Mouse (Mus musculus): Measurements from ENCODE around the gene Ifitm6.
"Not testable (repeated sequence)": the region's sequence is repeated elsewhere in the genome, so short reads cannot be mapped to it uniquely, and the experiment has no call there.

Ifitm6 gene

DNA sequence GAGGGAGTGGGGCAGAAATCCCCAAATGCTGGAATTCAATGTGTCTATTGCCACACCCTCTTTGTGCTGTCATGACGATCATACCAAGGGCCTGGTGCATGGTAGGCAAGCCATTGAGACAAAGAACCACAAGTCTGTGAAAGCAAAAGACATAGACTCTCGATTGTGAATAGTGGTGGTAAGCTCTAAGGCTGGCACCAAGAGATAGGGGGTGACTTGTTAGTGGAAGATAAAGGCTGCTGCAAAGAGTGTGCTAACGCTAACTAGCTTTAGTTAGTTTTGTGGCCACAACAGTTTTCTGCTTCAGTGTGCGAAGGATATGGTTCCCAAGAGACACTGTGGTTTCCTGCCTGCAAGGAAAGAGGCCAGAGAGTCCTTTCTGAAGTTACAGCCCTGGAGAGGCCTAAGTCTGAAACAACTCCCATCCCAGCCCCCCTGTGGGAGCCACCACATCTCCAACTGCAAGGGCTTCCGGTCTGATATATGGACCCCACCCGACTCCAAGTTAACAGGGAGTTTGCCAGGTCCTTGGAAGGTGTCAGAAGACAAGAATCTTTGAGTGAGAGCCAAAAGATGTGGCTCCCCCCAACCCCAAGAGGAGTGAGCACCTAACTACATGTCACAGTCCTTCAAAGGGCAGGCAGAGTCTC lies 29.3 kb upstream of the Ifitm6 start:
- in situ Hi-C loops (cut with MboI, MseI): loop anchor here (5.0 to 10.0 kb wide), 4 partner anchors 35 to 1238 kb away; partner anchors contain the start of genes Cox8b (in 2 of the 2), Gm45717 (in 2 of the 2), Ifitm2 (in 2 of the 2) and Ifitm3 (in 2 of the 2)

DNA sequence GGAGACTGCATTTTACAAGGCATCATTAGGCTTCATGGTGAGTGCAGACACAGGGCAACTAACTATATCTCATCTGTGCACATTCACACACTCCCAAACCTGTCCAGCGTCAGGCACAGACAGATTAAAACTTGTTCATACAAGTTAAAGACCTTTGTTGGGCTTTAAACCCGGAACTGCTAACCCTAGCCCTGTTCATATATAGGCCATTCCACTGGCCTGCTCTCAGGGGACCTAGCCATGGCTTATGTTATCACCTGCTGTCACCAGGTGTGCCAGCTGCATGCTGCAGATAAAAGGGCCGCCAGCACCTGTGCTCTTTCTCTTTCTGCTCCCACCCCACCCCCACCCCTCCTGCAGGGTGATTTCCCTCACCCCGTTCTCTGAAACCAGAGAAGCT lies 24.8 kb upstream of the Ifitm6 start:
- in situ Hi-C loops (cut with MboI, MseI): loop anchor here in 1 of 2 experiments (10.0 kb wide), 1 partner anchor 1242 kb away; no protein-coding TSS in a partner anchor

- in situ Hi-C loops (cut with MboI, MseI): loop anchor here in 1 of 2 experiments (10.0 kb wide), 1 partner anchor 1243 kb away; no protein-coding TSS in a partner anchor
Measured at GRCm38 (mm10) chr7:141041661-141042060, 23.9 kb upstream of the Ifitm6 start.

GRCm38 (mm10) chr7:141040867-141041606 lies 23.3 kb upstream of the Ifitm6 start:
- in situ Hi-C loops (cut with MboI, MseI): loop anchor here in 1 of 2 experiments (10.0 kb wide), 1 partner anchor 1244 kb away; no protein-coding TSS in a partner anchor

- in situ Hi-C loops (cut with MboI, MseI): loop anchor here in 1 of 2 experiments (10.0 kb wide), 1 partner anchor 1245 kb away; no protein-coding TSS in a partner anchor
Measured at GRCm38 (mm10) chr7:141039386-141040107, 21.8 kb upstream of the Ifitm6 start.

DNA sequence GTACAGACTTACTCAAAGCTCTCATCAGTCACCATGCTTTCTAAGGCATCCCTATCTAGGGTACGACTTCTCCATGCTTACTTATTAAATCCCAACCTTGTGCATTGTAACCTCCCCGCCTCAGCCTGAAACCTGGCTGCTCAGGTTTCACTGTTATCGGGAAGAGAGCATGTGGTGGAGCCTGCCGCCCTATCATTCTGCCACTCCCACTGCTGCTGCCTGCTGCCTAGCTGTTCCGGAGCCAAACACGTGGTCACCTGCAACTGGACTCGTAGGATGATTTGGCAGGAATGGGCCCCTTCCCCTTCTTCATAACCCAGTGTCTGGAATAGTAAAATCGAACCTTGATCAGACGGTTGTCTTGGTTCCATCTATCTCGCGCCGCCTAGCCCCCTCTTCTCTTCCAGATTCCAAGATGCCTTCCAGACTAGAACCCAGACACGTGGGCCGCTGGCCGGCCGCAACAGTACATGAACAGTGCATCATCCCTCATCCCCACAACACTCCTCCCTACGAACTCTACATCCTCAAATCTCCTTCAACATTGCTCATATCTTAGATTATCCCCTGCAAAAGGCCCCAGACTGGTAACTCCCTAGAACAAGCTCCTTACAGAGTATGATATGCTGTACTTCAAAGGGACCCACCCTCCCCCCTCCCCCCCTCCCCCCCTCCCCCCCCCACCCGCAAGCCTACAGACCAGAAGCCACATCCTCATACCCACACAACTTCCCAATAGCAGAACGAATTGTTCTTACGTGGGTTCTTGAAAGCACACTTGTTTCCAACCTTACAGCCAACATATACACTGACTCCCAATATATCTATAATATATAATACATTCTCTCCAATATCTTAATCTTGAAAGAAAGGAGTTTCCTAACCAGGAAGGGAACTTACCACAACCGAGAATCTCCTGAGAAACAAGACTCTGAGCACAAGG lies 20.6 kb upstream of the Ifitm6 start:
- in situ Hi-C loops (cut with MboI, MseI): no loop called here

DNA sequence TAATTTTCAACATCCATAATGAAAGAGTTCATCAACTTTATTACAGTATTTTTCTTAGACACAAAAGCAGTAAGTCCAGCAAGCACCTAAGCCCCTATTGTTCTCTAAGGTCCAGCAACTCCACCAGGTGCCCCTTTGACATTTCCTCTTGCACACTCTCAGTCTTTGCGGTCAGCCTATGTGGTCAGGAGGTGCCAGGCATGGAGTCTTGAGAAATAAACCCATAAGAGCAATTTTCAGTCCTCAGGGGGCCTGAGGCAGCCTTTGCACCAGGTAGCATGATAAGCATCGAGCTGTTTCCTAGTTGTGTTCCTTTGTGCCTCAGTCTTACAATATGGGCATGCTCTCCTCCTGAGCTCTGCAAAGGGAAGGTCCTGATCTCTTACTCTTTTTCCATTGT lies 18.9 kb upstream of the Ifitm6 start:
- in situ Hi-C loops (cut with MboI, MseI): not testable (repeated sequence)

GRCm38 (mm10) chr7:141032458-141033167 lies 14.9 kb upstream of the Ifitm6 start:
- in situ Hi-C loops (cut with MboI, MseI): no loop called here

DNA sequence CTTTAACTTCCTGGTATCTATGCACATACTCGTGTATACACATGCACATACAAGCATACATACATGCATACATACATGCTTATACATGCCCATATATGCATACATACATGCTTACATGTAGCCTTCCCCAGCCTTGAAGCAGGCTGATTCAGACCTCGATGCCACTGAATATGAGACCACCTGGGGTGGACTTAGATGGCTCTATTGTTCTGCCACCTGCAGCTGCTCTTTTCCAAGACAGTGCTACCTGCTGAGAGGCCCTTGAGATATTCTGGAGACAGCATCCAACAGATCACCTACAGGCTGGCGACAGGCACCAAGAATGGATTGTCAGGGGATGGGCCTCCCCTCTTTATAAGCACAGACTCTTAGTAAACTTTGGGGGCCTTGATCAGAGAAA lies 12.7 kb upstream of the Ifitm6 start:
- in situ Hi-C loops (cut with MboI, MseI): no loop called here

DNA sequence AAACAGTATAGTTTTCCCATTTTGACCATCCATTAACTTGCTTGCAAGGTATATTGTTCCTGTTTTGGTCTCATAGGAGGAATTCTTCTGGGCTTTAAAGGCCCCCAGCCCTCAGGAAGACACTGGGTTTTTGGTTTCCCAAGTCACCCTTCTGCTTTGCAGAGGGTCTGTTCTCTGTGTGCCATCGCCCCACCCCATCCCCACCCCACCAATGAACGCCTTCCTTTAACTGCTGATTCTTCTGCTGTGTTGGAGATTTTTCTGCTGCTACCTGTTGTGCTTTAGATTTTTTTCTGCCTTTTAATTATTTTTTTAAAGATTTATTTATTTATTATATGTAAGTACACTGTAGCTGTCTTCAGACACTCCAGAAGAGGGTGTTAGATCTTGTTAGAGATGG lies 11.1 kb upstream of the Ifitm6 start, which contains the start of gene Gm17387:
Gm17387 (plus strand) TSS at position 301 of the 400 bp plus-strand sequence.
- in situ Hi-C loops (cut with MboI, MseI): no loop called here

GRCm38 (mm10) chr7:141026740-141027098 lies 9.0 kb upstream of the Ifitm6 start:
- in situ Hi-C loops (cut with MboI, MseI): no loop called here

GRCm38 (mm10) chr7:141026097-141026739 lies 8.5 kb upstream of the Ifitm6 start:
- in situ Hi-C loops (cut with MboI, MseI): no loop called here

GRCm38 (mm10) chr7:141024865-141025838 lies 7.4 kb upstream of the Ifitm6 start:
- in situ Hi-C loops (cut with MboI, MseI): no loop called here

DNA sequence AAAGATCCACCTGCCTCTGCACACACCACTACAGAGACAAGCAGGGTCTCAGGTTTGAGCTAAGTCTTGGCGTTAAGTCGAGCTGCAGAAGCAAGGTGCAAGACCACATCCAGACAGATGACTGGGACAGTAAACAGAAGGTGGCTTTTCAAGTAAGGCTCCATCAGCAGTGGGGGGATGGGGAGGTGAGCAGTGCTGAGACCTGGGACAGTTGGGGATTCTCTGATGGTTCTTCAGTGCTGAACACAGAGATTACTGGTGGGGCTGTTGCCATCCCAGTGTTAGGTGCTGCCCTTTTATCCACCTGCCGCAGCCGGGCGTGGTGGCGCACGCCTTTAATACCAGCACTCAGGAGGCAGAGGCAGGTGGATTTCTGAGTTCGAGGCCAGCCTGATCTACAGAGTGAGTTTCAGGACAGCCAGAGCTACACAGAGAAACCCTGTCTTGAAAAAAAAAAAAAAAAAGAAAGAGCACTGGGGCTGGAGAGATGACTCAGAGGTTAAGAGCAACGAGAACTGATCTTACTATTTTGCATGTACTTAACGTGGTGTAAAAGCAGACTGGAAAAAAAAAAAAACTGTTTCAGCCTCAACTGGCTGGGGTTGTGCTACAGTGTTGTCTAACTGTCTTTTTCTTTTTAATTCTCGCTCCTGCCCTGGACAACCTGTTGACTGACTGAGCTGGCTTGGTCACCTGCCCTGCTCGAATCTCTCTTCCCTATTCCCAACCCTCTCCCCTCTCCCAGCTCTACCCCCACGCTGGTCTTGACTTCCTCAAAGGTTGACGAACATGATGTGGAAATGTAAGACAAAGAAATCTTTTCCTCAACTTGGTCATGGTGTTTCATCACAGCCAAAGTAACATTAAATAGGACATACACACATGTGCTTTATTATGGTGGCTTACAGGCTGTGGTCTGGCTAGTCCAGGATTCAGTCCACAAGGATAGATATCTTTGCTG lies 4.0 kb upstream of the Ifitm6 start:
- in situ Hi-C loops (cut with MboI, MseI): no loop called here

GRCm38 (mm10) chr7:141019028-141019427 lies 1.3 kb upstream of the Ifitm6 start:
- in situ Hi-C loops (cut with MboI, MseI): no loop called here

DNA sequence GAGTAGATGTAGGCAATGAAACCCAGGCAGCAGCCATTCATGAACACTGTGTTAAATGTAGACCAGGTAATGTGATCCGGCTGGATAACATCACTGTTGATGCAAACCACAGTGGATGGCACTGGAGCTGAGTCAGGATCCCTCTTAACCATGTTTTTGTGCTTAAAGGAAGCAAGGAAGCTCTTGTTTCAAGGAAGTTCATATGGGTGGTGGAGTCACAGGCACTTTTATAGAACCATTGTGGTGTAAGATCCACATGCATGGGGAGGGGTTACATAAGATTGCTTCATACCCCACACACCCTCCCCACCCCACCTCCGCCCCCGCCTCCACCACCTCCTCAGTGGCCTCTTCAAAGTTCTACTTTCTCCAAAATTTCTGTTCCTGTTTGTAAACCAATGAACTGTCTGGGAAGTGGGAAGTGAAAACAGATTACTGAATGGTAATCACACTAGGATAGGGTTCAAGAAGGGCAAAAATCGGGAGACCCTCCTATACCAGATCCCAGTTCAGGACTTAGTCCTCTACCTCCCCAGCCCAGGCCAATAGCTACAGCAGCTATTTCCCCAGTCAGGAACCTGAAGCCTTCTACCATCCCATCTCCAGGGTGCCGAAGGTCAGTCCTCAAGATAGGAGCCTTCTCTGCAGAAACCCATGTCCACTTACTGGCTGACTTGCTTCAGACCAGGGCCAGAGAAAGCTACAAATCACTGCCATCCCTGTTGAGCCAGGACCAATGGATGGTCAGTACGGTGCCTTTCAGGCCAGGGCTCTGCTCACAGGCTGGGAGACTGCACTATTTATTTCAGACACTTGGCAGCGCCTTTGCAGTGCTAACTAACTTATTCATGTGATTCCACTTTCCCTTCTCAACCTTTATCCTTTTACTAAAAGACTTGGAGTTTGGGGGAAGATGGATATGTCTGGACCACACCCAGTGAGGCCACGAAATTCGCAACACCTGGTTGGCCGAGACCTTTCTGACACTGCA lies 722 bp downstream of the Ifitm6 start:
- in situ Hi-C loops (cut with MboI, MseI): no loop called here
